Mouse (Mus musculus): ENCODE measurements at regions not wholly inside any gene's neighbourhood (a gene's known extent, or its start where the extent isn't known, plus 50 kb on each side); places are given as distances from the start of the nearest gene placed in this dataset.

GRCm38 (mm10) chr14:46491182-46491581 lies 100.7 kb upstream of the Bmp4 start:
- H3K4me3 ChIP-seq (ENCODE audit: low read length): no peak overlapping the region
- ATAC-seq (replicated peaks; ENCODE audit: extremely low read depth, insufficient read depth, low FRiP score): no peak
- 57% methylated on average over 2 of the region's 2 CpGs for WGBS
- H3K4me2 ChIP-seq (ENCODE audit: low read depth, low read length): no peak overlapping the region
- H3K9ac ChIP-seq (ENCODE audit: low read length): no peak overlapping the region
- H3K27ac ChIP-seq (ENCODE audit: low read length): no peak overlapping the region
- H3K27me3 ChIP-seq (ENCODE audit: control insufficient read depth, insufficient read depth, low read length): no peaks in the 10 kb centered on the region
- no peaks in the 10 kb centered on the region for H3K4me1 ChIP-seq (ENCODE audit: control insufficient read depth, insufficient read depth, low read length)
- H3K9me3 ChIP-seq (replicated peaks; ENCODE audit: control insufficient read depth, low read length): no peaks in the 10 kb centered on the region
- H3K36me3 ChIP-seq (ENCODE audit: control insufficient read depth, insufficient read depth): no peaks in the 10 kb centered on the region

- Histone ChIP-seq H3K27me3 (ENCODE audit: control insufficient read depth, insufficient read depth, low read length) (no peaks in the 10 kb centered on the region), H3K4me2 (ENCODE audit: low read depth, low read length) (no peak overlapping the region), H3K4me3 (ENCODE audit: low read length) (no peak overlapping the region), H3K36me3 (ENCODE audit: control insufficient read depth, insufficient read depth) (no peaks in the 10 kb centered on the region), H3K4me1 (ENCODE audit: control insufficient read depth, insufficient read depth, low read length) (no peaks in the 10 kb centered on the region), H3K9me3 (replicated peaks; ENCODE audit: control insufficient read depth, low read length) (no peaks in the 10 kb centered on the region), H3K27ac (ENCODE audit: low read length) (no peak overlapping the region), H3K9ac (ENCODE audit: low read length) (no peak overlapping the region)
- ATAC-seq (replicated peaks; ENCODE audit: extremely low read depth, insufficient read depth, low FRiP score): no peak
- WGBS: 92% methylated on average over 1 of the region's 1 CpGs
Measured at GRCm38 (mm10) chr14:46487551-46487950, 97.1 kb upstream of the Bmp4 start.

- no peak overlapping the region for H3K4me2 ChIP-seq (ENCODE audit: low read depth, low read length)
- H3K27ac ChIP-seq (ENCODE audit: low read length): no peak overlapping the region
- no peaks in the 10 kb centered on the region for H3K9me3 ChIP-seq (replicated peaks; ENCODE audit: control insufficient read depth, low read length)
- H3K27me3 ChIP-seq (ENCODE audit: control insufficient read depth, insufficient read depth, low read length): no peaks in the 10 kb centered on the region
- H3K9ac ChIP-seq (ENCODE audit: low read length): no peak overlapping the region
- no peak for ATAC-seq (replicated peaks; ENCODE audit: extremely low read depth, insufficient read depth, low FRiP score)
- H3K4me3 ChIP-seq (ENCODE audit: low read length): no peak overlapping the region
- H3K4me1 ChIP-seq (ENCODE audit: control insufficient read depth, insufficient read depth, low read length): no peaks in the 10 kb centered on the region
- H3K36me3 ChIP-seq (ENCODE audit: control insufficient read depth, insufficient read depth): no peaks in the 10 kb centered on the region
- WGBS: 81% methylated on average over 7 of the region's 7 CpGs
Measured at GRCm38 (mm10) chr14:46480396-46480795, 89.9 kb upstream of the Bmp4 start.

GRCm38 (mm10) chr14:46475945-46476344 lies 85.5 kb upstream of the Bmp4 start:
- ATAC-seq (replicated peaks; ENCODE audit: extremely low read depth, insufficient read depth, low FRiP score): no peak
- Histone ChIP-seq H3K4me2 (ENCODE audit: low read depth, low read length) (no peak overlapping the region), H3K4me3 (ENCODE audit: low read length) (no peak overlapping the region), H3K4me1 (ENCODE audit: control insufficient read depth, insufficient read depth, low read length) (no peaks in the 10 kb centered on the region), H3K9ac (ENCODE audit: low read length) (no peak overlapping the region), H3K36me3 (ENCODE audit: control insufficient read depth, insufficient read depth) (no peaks in the 10 kb centered on the region), H3K9me3 (replicated peaks; ENCODE audit: control insufficient read depth, low read length) (no peaks in the 10 kb centered on the region), H3K27me3 (ENCODE audit: control insufficient read depth, insufficient read depth, low read length) (no peaks in the 10 kb centered on the region), H3K27ac (ENCODE audit: low read length) (no peak overlapping the region)
- WGBS: 52% methylated on average over 1 of the region's 1 CpGs

- no peaks in the 10 kb centered on the region for H3K9me3 ChIP-seq (replicated peaks; ENCODE audit: control insufficient read depth, low read length)
- no peaks in the 10 kb centered on the region for H3K4me1 ChIP-seq (ENCODE audit: control insufficient read depth, insufficient read depth, low read length)
- no peak for ATAC-seq (replicated peaks; ENCODE audit: extremely low read depth, insufficient read depth, low FRiP score)
- no peak overlapping the region for H3K27ac ChIP-seq (ENCODE audit: low read length)
- no peak overlapping the region for H3K4me3 ChIP-seq (ENCODE audit: low read length)
- H3K36me3 ChIP-seq (ENCODE audit: control insufficient read depth, insufficient read depth): no peaks in the 10 kb centered on the region
- H3K27me3 ChIP-seq (ENCODE audit: control insufficient read depth, insufficient read depth, low read length): no peaks in the 10 kb centered on the region
- no peak overlapping the region for H3K4me2 ChIP-seq (ENCODE audit: low read depth, low read length)
- H3K9ac ChIP-seq (ENCODE audit: low read length): no peak overlapping the region
Measured at GRCm38 (mm10) chr14:46462967-46463366, 72.5 kb upstream of the Bmp4 start.

- Histone ChIP-seq H3K4me2 (ENCODE audit: low read depth, low read length) (no peak overlapping the region), H3K27me3 (ENCODE audit: control insufficient read depth, insufficient read depth, low read length) (no peaks in the 10 kb centered on the region), H3K27ac (ENCODE audit: low read length) (no peak overlapping the region), H3K36me3 (ENCODE audit: control insufficient read depth, insufficient read depth) (no peaks in the 10 kb centered on the region), H3K4me3 (ENCODE audit: low read length) (no peak overlapping the region), H3K4me1 (ENCODE audit: control insufficient read depth, insufficient read depth, low read length) (no peaks in the 10 kb centered on the region), H3K9ac (ENCODE audit: low read length) (no peak overlapping the region), H3K9me3 (replicated peaks; ENCODE audit: control insufficient read depth, low read length) (no peaks in the 10 kb centered on the region)
- ATAC-seq (replicated peaks; ENCODE audit: extremely low read depth, insufficient read depth, low FRiP score): no peak
- 83% methylated on average over 4 of the region's 4 CpGs for WGBS
Measured at GRCm38 (mm10) chr14:46461960-46462359, 71.5 kb upstream of the Bmp4 start.

GRCm38 (mm10) chr14:46454500-46454899 lies 64.0 kb upstream of the Bmp4 start:
- H3K27me3 ChIP-seq (ENCODE audit: control insufficient read depth, insufficient read depth, low read length): no peaks in the 10 kb centered on the region
- peaks cover 3% of the 10 kb centered on the region; the same call in 1 of the 2 replicates for H3K9me3 ChIP-seq (replicated peaks; ENCODE audit: control insufficient read depth, low read length)
- H3K27ac ChIP-seq (ENCODE audit: low read length): no peak overlapping the region
- no peak overlapping the region for H3K9ac ChIP-seq (ENCODE audit: low read length)
- no peaks in the 10 kb centered on the region for H3K4me1 ChIP-seq (ENCODE audit: control insufficient read depth, insufficient read depth, low read length)
- no peak for ATAC-seq (replicated peaks; ENCODE audit: extremely low read depth, insufficient read depth, low FRiP score)
- H3K36me3 ChIP-seq (ENCODE audit: control insufficient read depth, insufficient read depth): no peaks in the 10 kb centered on the region
- no peak overlapping the region for H3K4me3 ChIP-seq (ENCODE audit: low read length)
- 68% methylated on average over 6 of the region's 6 CpGs for WGBS
- H3K4me2 ChIP-seq (ENCODE audit: low read depth, low read length): no peak overlapping the region

- H3K9me3 ChIP-seq (replicated peaks; ENCODE audit: control insufficient read depth, low read length): no peaks in the 10 kb centered on the region
- WGBS: 73% methylated on average over 6 of the region's 6 CpGs
- no peaks in the 10 kb centered on the region for H3K27me3 ChIP-seq (ENCODE audit: control insufficient read depth, insufficient read depth, low read length)
- no peak overlapping the region for H3K27ac ChIP-seq (ENCODE audit: low read length)
- no peak overlapping the region for H3K4me3 ChIP-seq (ENCODE audit: low read length)
- peaks cover 4% of the 10 kb centered on the region for H3K4me1 ChIP-seq (ENCODE audit: control insufficient read depth, insufficient read depth, low read length)
- H3K4me2 ChIP-seq (ENCODE audit: low read depth, low read length): no peak overlapping the region
- no peaks in the 10 kb centered on the region for H3K36me3 ChIP-seq (ENCODE audit: control insufficient read depth, insufficient read depth)
- ATAC-seq (replicated peaks; ENCODE audit: extremely low read depth, insufficient read depth, low FRiP score): no peak
- no peak overlapping the region for H3K9ac ChIP-seq (ENCODE audit: low read length)
Measured at GRCm38 (mm10) chr14:46441696-46442095, 51.2 kb upstream of the Bmp4 start.

Data from heart, embryonic 16.5 days (tissue).